Mouse (Mus musculus): Measurements from ENCODE around the gene Tprn. TPM values are rescaled to one million over a fixed set of nuclear protein-coding genes. Genes with fewer than 3 reads are reported as not detected.

The Tprn gene
- total RNA-seq (2021), result 10 to 100 TPM; 21.5 to 23.8 TPM
- long read RNA-seq, experiment 1, transcript Tprn-201 (4 exons, 2,787 nt), result major isoform, 13 of 16 reads
- long read RNA-seq, experiment 1, partial matches to known transcripts, result 0 of 16 reads
- long read RNA-seq, experiment 1, other reads (novel, unspliced or antisense), result 3 of 16 reads
- long read RNA-seq, experiment 2, transcript Tprn-201 (4 exons, 2,787 nt), result major isoform, 31 of 34 reads
- long read RNA-seq, experiment 2, partial matches to known transcripts, result 1 of 34 reads
- long read RNA-seq, experiment 2, other reads (novel, unspliced or antisense), result 2 of 34 reads

GRCm38 (mm10) chr2:25262291-25262767 is at the start of gene Tprn:
Gene Tprn, plus strand, starts transcription at chr2:25262618.
- H3K27ac ChIP-seq, result peak within 1 kb of the TSS; percentile 95
- peak; percentile 49 for TF ChIP-seq CTCF (conservative IDR thresholded peaks at IDR 0.05)
- H3K4me3 ChIP-seq, result peak within 1 kb of the TSS; percentile 95
- peak; percentile 91 to 97 for DNase-seq (ENCODE audit: low spot score in 2 of 2)

- Histone ChIP-seq H3K27ac (no peak overlapping the region), H3K4me3 (no peak overlapping the region)
- no peak for DNase-seq (ENCODE audit: low spot score in 2 of 2)
- no peak for TF ChIP-seq CTCF (conservative IDR thresholded peaks at IDR 0.05)
Observed at GRCm38 (mm10) chr2:25213266-25213865, 49.1 kb upstream of the Tprn start.

DNA sequence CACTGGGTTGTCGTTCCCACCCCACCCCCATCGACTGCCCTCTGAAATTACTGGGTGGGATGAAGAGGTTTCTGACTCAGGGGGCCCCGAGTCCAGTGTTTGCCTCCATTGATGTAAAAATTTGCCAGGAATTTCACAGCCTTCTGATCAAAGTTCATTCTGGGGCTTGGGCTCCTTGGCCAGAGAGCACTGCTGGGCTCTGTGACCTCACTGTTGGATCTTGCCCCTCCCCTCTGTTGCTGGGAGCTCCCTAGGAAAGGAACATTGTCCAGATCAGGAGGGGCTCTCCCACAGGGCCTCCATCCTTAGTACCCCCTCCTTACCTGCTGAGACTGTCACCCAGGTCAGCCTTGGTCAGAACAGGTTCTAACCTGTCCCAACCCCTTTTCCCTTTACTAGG is 48.0 kb upstream of the Tprn start, which contains the start of gene Stpg3:
Stpg3 (minus strand) TSS at position 194 of the 400 bp plus-strand sequence.
- no peak within 1 kb of the TSS for H3K4me3 ChIP-seq
- DNase-seq (ENCODE audit: low spot score in 2 of 2), result no peak
- H3K27ac ChIP-seq, result no peak within 1 kb of the TSS
- TF ChIP-seq CTCF (conservative IDR thresholded peaks at IDR 0.05), result no peak

DNA sequence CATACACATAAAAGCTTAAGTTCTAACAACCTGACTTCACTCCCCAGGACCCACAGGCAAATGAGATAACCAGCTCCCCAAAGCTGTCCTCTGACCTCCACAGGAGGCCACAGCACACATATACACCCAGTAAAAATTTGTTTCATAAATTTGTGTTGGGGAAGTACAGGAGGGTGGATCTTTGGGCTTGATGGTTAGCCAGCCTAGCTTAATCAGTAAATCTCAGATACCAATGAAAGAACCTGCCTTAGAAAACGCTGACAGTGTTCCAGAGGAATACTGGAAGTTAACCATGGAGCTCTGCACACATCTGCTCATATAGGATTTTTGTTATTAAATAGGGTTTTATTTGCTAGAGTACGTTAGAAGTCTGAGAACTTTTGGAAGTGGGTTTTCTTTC is 44.8 kb upstream of the Tprn start:
- no peak for TF ChIP-seq CTCF (conservative IDR thresholded peaks at IDR 0.05)
- Histone ChIP-seq H3K27ac (no peak overlapping the region), H3K4me3 (no peak overlapping the region)
- DNase-seq (ENCODE audit: low spot score in 2 of 2), result no peak

DNA sequence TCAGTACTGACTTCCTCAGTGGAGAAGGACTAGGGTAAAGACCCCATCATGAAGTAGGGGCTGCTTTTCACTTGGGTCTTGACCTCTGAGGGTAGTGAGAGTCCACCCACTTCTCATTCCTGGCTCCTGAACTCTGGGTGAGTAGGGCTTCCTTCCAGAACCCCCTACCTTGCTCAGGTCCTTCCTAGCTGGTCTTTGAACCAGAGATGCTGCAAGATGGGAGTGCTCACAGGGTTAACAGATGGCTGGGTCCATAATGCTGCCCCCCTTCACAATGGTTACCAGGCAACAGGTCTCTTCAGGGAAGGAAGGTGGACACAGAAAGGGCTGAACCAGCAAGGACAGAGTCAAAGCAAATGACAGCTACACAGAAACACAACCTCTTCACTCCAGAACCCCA is 44.0 kb upstream of the Tprn start, which contains the start of gene Fam166a:
Fam166a (plus strand) TSS at position 301 of the 400 bp plus-strand sequence.
- Histone ChIP-seq H3K27ac (no peak within 1 kb of the TSS), H3K4me3 (no peak within 1 kb of the TSS)
- DNase-seq (ENCODE audit: low spot score in 2 of 2), result no peak
- TF ChIP-seq CTCF (conservative IDR thresholded peaks at IDR 0.05), result no peak

GRCm38 (mm10) chr2:25221331-25221772 is 41.1 kb upstream of the Tprn start:
- no peak for TF ChIP-seq CTCF (conservative IDR thresholded peaks at IDR 0.05)
- Histone ChIP-seq H3K27ac (no peak overlapping the region), H3K4me3 (no peak overlapping the region)
- DNase-seq (ENCODE audit: low spot score in 2 of 2), result no peak

GRCm38 (mm10) chr2:25223681-25224491 is 38.5 kb upstream of the Tprn start:
- H3K4me3 ChIP-seq, result peak overlapping the region; percentile 84
- no peak for TF ChIP-seq CTCF (conservative IDR thresholded peaks at IDR 0.05)
- DNase-seq (ENCODE audit: low spot score in 2 of 2), result peak; percentile 63 to 69
- H3K27ac ChIP-seq, result peak overlapping the region; percentile 95

DNA sequence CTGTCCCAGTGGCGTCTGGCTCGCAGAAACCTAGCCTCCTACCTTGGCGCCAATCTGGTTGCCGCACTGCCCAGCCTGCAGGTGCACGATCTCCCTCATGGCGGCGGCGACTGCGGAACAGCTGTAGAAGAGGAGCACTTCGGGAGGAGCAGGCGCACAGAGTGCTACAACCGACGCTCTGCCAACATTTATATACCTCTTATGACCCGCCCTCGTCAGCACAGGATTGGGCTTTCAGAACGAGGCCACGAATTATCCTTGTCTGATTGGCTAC is 38.0 kb upstream of the Tprn start, which contains the start of gene Tubb4b:
Tubb4b (minus strand) TSS at position 211 of the 274 bp plus-strand sequence.
- Histone ChIP-seq H3K27ac (peak within 1 kb of the TSS; percentile 98), H3K4me3 (peak within 1 kb of the TSS; percentile 84)
- DNase-seq (ENCODE audit: low spot score in 2 of 2), result no peak
- TF ChIP-seq CTCF (conservative IDR thresholded peaks at IDR 0.05), result no peak

DNA sequence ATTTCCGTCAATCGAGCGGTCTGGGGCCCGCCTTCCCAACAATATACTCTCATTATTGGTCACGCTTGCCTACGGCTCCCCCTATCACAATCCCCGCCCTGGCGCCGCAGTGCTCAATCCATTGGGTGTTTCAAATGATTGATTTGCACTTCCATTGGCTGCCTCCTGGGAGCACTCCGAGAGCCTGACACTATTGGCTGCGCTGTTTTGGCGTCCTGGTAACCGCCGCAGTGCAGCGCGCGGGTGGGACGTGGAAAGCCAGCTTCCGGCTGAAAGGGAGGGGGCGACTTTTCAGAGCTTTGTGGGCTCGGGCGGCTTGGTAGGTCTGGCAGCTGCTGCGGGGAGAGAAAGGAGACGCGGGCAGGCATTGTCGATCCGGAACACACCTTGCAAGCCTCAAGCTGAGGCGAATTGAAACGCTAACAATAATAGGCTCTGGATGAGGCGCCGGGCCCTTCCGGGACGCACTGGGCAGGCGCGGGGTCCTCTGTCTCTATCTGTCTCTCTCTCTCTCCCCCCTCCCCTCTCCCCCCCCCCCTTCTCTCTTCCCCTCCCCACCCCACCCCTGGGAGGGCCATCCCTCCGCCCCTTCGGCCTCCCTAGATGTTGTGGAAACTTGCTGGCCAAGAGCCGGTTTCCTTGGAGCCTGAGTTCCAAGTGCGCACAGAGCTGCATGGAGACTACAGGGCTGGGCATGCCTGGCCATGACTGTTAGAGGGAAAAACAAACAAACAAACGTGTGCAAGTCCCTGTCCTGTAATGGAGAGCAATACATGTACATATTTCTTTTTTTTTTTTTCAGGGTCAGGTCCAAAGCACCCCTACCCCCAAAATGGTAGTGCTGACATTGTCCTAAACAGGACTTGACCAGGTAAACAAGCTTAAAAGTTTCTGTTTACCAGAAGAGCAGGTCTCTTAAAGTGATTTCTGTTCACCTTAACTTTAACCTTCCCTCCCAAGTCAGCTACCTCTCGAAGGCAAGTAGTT is 37.4 kb upstream of the Tprn start:
- Histone ChIP-seq H3K27ac (peak overlapping the region; percentile 98), H3K4me3 (peak overlapping the region; percentile 62)
- TF ChIP-seq CTCF (conservative IDR thresholded peaks at IDR 0.05), result peak; percentile 58
- peak; percentile 97 to 100 for DNase-seq (ENCODE audit: low spot score in 2 of 2)

DNA sequence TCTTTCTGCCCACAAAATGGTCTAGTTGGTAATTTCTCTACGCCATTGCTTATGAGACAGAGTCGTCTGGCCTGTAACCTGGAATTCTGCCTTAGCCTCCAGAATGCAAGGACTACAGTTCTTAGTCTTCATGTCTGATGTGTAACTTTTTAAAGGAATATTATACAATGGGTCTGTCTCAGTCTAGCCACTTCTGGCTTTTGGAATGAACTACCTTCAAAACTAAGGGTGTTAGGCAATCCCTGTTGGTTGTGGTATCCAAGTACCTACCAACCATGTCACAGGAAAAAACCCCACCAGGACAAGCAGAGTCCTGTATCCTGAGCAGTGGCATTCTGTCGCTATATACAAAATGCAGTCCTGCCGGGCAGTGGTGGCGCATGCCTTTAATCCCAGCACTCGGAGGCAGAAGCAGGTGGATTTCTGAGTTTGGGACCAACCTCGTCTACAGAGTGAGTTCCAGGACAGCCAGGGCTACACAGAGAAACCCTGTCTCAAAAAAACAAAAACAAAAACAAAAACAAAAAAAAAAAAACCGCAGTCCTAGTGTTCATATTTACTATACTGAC is 36.5 kb upstream of the Tprn start:
- no peak for TF ChIP-seq CTCF (conservative IDR thresholded peaks at IDR 0.05)
- no peak for DNase-seq (ENCODE audit: low spot score in 2 of 2)
- H3K4me3 ChIP-seq, result peak overlapping the region; percentile 62; the same call in 1 of the 2 replicates

GRCm38 (mm10) chr2:25226864-25227263 is 35.6 kb upstream of the Tprn start:
- TF ChIP-seq CTCF (conservative IDR thresholded peaks at IDR 0.05), result no peak

More for the DNA sequence above, 36.5 kb upstream of the Tprn start:
- H3K27ac ChIP-seq, result peak overlapping the region; percentile 98

More at GRCm38 (mm10) chr2:25226864-25227263, 35.6 kb upstream of the Tprn start:
- no peak overlapping the region for H3K4me3 ChIP-seq
- H3K27ac ChIP-seq, result peak overlapping the region; percentile 98
- DNase-seq (ENCODE audit: low spot score in 2 of 2), result peak; percentile 53 to 69

Measured in layer of hippocampus, adult 2 months (tissue).